Mouse (Mus musculus): ENCODE measurements around the gene Adgrv1.

- TF ChIP-seq CTCF (IDR thresholded peaks at IDR 0.05; ENCODE audit: low read depth, low read length): no peak
- no peak for TF ChIP-seq POLR2A (IDR thresholded peaks at IDR 0.05; ENCODE audit: insufficient read depth, low read length)
These were observed 560.7 kb downstream of the Adgrv1 start for GRCm38 (mm10) chr13:81072214-81072613.

All from ES-Bruce4 (cell line).